Mouse (Mus musculus): Measurements from ENCODE around the gene Ghr. TPM values are rescaled to one million over a fixed set of nuclear protein-coding genes. Genes with fewer than 3 reads are reported as not detected.

Gene Ghr
- polyA plus RNA-seq, 1 experiment from 2014 or later: 29.1 TPM

DNA sequence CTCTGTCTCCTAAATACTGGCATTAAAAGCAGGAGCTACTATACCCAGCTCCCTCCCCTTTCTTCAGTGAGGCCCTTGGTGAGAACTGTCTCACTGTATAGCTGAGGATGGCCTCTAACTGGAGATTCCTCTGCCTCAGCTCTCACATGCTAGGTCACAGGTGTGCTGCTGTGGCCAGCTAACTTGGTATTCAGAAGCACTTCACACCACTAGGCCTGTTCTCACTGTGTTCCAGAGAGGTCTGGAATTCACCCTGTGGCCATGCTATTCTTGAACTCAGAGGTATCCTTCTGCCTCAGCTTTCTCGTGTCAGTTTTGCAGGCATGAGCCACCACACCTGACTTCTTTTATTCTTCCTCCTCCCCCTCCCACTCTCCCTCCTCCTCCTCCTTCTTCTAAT lies 310.1 kb downstream of the Ghr start:
- Histone ChIP-seq H3K27ac (replicated peaks; ENCODE audit: low read depth, low read length) (no peak overlapping the region), H3K9me3 (replicated peaks; ENCODE audit: control insufficient read depth, low read length) (no peaks in the 10 kb centered on the region), H3K27me3 (ENCODE audit: control insufficient read depth, insufficient read depth, low read length) (no peaks in the 10 kb centered on the region), H3K36me3 (replicated peaks; ENCODE audit: control insufficient read depth, insufficient read depth, low read depth, low read length) (no peaks in the 10 kb centered on the region), H3K4me1 (ENCODE audit: control insufficient read depth, insufficient read depth, low read length) (no peaks in the 10 kb centered on the region), H3K9ac (replicated peaks; ENCODE audit: low read length) (no peak overlapping the region), H3K4me2 (ENCODE audit: low read depth, low read length) (no peak overlapping the region), H3K4me3 (ENCODE audit: low read depth, low read length) (no peak overlapping the region)
- 78% methylated on average over 1 of the region's 1 CpGs for WGBS
- no peak for DNase-seq (ENCODE audit: low spot score)
- no peak for ATAC-seq (replicated peaks; ENCODE audit: insufficient number of reproducible peaks, low FRiP score, low TSS enrichment, low read depth)

DNA sequence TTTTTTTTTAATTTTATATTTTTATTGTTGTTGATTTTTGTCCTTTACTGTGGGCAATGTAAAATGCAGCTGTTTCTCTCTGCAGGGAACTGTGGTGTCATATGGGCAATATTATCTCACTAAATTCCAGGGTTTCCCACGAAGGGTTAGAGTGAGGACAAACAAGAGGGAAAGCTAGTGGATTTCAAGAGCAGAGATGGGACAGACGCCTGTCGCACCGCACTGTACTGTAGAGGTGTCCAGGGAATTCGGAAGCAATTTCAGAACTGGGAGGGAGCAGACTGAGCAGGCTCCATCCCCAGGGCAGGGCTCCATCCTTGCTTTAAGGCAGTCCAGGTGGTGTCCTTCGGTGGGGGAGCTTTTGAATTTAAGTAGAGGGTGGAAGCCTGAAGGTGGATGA lies 312.1 kb downstream of the Ghr start:
- H3K27me3 ChIP-seq (ENCODE audit: control insufficient read depth, insufficient read depth, low read length): no peaks in the 10 kb centered on the region
- H3K4me2 ChIP-seq (ENCODE audit: low read depth, low read length): no peak overlapping the region; the same call in 1 of the 2 replicates
- H3K9me3 ChIP-seq (replicated peaks; ENCODE audit: control insufficient read depth, low read length): no peaks in the 10 kb centered on the region
- 31% methylated on average over 6 of the region's 6 CpGs for WGBS
- ATAC-seq (replicated peaks; ENCODE audit: insufficient number of reproducible peaks, low FRiP score, low TSS enrichment, low read depth) (no peak), DNase-seq (ENCODE audit: low spot score) (peak; percentile 3)
- H3K4me3 ChIP-seq (ENCODE audit: low read depth, low read length): peak overlapping the region; percentile 12; the same call in 1 of the 2 replicates
- no peaks in the 10 kb centered on the region for H3K4me1 ChIP-seq (ENCODE audit: control insufficient read depth, insufficient read depth, low read length)
- H3K27ac ChIP-seq (replicated peaks; ENCODE audit: low read depth, low read length): no peak overlapping the region
- H3K36me3 ChIP-seq (replicated peaks; ENCODE audit: control insufficient read depth, insufficient read depth, low read depth, low read length): no peaks in the 10 kb centered on the region
- no peak overlapping the region for H3K9ac ChIP-seq (replicated peaks; ENCODE audit: low read length)

DNA sequence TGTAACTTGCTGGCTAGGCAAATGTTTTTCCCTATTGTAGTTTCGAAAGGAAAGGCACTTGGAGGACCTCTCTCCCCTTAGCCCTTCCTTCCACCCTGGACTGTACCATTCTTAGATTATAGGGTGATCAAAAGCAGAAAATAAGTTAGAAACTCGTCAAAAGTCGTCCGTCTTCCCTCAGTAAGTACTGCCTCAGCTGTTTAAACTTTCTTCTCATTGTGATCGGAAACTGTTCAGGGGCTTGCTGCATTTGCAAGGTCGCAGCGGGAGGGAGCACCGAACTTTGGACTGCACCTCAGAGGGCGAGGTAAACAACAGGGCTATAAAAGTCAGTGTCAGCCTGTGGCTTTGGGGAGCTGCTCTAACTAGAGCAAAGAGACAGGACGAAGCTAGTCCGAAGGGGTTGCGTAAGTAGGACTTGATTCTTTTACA lies 312.6 kb downstream of the Ghr start:
- H3K36me3 ChIP-seq (replicated peaks; ENCODE audit: control insufficient read depth, insufficient read depth, low read depth, low read length): no peaks in the 10 kb centered on the region
- ATAC-seq (replicated peaks; ENCODE audit: insufficient number of reproducible peaks, low FRiP score, low TSS enrichment, low read depth): peak; percentile 78
- peak overlapping the region; percentile 67 for H3K9ac ChIP-seq (replicated peaks; ENCODE audit: low read length)

DNA sequence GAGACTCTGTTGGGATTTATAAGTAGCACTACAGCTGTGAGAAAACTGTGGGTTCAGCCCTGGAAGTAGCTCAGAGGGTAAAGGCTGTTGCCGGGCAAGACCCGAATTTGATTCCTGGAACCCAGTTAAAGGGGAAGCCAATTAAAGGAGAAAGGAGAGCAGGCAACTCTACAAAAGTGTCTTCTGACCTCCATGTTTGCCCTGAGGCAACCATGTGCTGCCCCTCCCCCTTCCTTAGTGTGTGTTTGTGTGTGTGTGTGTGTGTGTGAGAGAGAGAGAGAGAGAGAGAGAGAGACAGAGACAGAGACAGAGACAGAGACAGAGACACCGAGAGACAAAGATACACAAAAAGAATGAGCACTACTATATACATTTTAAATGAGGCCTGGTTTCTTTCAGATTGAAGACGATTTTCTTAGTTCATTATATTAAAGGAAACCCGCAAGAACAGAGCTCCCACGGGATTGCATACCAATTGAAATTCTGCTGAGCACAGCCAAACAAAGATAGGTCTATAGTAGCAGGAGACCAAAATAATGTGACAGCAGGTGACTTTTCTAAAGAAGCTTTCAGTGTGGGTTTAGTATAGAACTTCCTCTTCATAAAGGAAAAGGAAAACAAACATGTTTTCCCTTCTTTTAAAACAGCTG lies 313.2 kb downstream of the Ghr start:
- H3K9ac ChIP-seq (replicated peaks; ENCODE audit: low read length): peak overlapping the region; percentile 67
- no peaks in the 10 kb centered on the region for H3K9me3 ChIP-seq (replicated peaks; ENCODE audit: control insufficient read depth, low read length)
- WGBS: 21% methylated on average over 6 of the region's 6 CpGs
- H3K4me2 ChIP-seq (ENCODE audit: low read depth, low read length): no peak overlapping the region
- no peaks in the 10 kb centered on the region for H3K4me1 ChIP-seq (ENCODE audit: control insufficient read depth, insufficient read depth, low read length)
- no peaks in the 10 kb centered on the region for H3K36me3 ChIP-seq (replicated peaks; ENCODE audit: control insufficient read depth, insufficient read depth, low read depth, low read length)
- no peaks in the 10 kb centered on the region for H3K27me3 ChIP-seq (ENCODE audit: control insufficient read depth, insufficient read depth, low read length)
- peak overlapping the region; percentile 67 for H3K27ac ChIP-seq (replicated peaks; ENCODE audit: low read depth, low read length)
- DNase-seq (ENCODE audit: low spot score) (peak; percentile 61), ATAC-seq (replicated peaks; ENCODE audit: insufficient number of reproducible peaks, low FRiP score, low TSS enrichment, low read depth) (peak; percentile 26; the same call in 1 of the 2 replicates)
- peak overlapping the region; percentile 27; the same call in 1 of the 2 replicates for H3K4me3 ChIP-seq (ENCODE audit: low read depth, low read length)

More for the DNA sequence above, 312.6 kb downstream of the Ghr start:
- Histone ChIP-seq H3K27me3 (ENCODE audit: control insufficient read depth, insufficient read depth, low read length) (no peaks in the 10 kb centered on the region), H3K27ac (replicated peaks; ENCODE audit: low read depth, low read length) (peak overlapping the region; percentile 54), H3K4me1 (ENCODE audit: control insufficient read depth, insufficient read depth, low read length) (no peaks in the 10 kb centered on the region), H3K9me3 (replicated peaks; ENCODE audit: control insufficient read depth, low read length) (no peaks in the 10 kb centered on the region), H3K4me2 (ENCODE audit: low read depth, low read length) (peak overlapping the region; percentile 34), H3K4me3 (ENCODE audit: low read depth, low read length) (peak overlapping the region; percentile 27)
- DNase-seq (ENCODE audit: low spot score): peak; percentile 66
- 2% methylated on average over 12 of the region's 12 CpGs for WGBS

DNA sequence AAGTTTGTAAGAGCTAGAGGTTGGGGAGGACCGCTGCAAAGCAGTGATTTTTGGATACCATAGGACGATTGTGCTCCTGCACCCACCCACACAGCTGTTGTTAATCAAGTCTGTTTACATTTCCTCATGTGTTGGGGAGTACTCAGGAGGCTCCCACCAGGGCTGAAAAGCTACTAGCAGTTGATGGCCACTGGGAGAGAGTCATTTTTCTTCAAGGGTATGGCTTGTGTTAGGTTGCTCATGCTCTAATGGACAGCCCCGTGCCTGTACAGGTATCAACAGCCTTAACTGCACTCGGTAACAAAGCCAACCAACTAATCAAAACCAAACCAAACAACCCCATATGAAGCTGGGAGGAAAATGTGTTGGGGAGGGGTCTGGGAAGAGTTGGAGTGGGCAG lies 313.8 kb downstream of the Ghr start:
- H3K27ac ChIP-seq (replicated peaks; ENCODE audit: low read depth, low read length): peak overlapping the region; percentile 67
- no peak overlapping the region for H3K4me2 ChIP-seq (ENCODE audit: low read depth, low read length)
- H3K4me1 ChIP-seq (ENCODE audit: control insufficient read depth, insufficient read depth, low read length): no peaks in the 10 kb centered on the region
- ATAC-seq (replicated peaks; ENCODE audit: insufficient number of reproducible peaks, low FRiP score, low TSS enrichment, low read depth) (peak; percentile 74), DNase-seq (ENCODE audit: low spot score) (peak; percentile 78)
- H3K27me3 ChIP-seq (ENCODE audit: control insufficient read depth, insufficient read depth, low read length): no peaks in the 10 kb centered on the region
- no peak overlapping the region for H3K9ac ChIP-seq (replicated peaks; ENCODE audit: low read length)
- no peaks in the 10 kb centered on the region for H3K36me3 ChIP-seq (replicated peaks; ENCODE audit: control insufficient read depth, insufficient read depth, low read depth, low read length)
- H3K9me3 ChIP-seq (replicated peaks; ENCODE audit: control insufficient read depth, low read length): no peaks in the 10 kb centered on the region
- H3K4me3 ChIP-seq (ENCODE audit: low read depth, low read length): no peak overlapping the region
- WGBS: 32% methylated on average over 4 of the region's 4 CpGs

DNA sequence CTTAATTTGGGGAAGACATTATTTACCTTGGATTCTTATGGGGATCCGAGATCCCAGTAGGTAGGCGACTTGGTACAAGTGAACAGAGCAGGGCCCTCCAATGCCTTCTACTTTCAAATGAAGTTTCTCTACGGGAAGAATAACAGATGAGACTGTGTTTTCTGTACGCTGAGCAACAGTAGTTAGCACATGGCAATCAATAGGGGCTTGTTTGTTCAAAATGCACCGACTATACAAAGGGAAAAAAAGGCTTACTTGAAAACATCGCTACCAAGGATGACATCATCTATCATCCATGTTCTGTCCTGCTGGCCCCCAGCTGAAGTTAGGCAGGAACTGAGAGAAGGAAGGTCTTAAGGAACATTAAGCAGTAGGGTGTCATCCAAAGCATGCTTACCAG lies 315.0 kb downstream of the Ghr start, which contains the start of gene Selenop:
Selenop (plus strand) TSS at position 301 of the 400 bp plus-strand sequence.
- H3K4me1 ChIP-seq (ENCODE audit: control insufficient read depth, insufficient read depth, low read length): no peaks in the 10 kb centered on the region
- H3K4me3 ChIP-seq (ENCODE audit: low read depth, low read length): no peak within 1 kb of the TSS
- 83% methylated on average over 6 of the region's 6 CpGs for WGBS
- no peak within 1 kb of the TSS for H3K4me2 ChIP-seq (ENCODE audit: low read depth, low read length)
- H3K36me3 ChIP-seq (replicated peaks; ENCODE audit: control insufficient read depth, insufficient read depth, low read depth, low read length): no peaks in the 10 kb centered on the region
- ATAC-seq (replicated peaks; ENCODE audit: insufficient number of reproducible peaks, low FRiP score, low TSS enrichment, low read depth): no peak
- no peaks in the 10 kb centered on the region for H3K27me3 ChIP-seq (ENCODE audit: control insufficient read depth, insufficient read depth, low read length)
- no peak within 1 kb of the TSS for H3K27ac ChIP-seq (replicated peaks; ENCODE audit: low read depth, low read length)
- no peak for DNase-seq (ENCODE audit: low spot score)
- no peak within 1 kb of the TSS for H3K9ac ChIP-seq (replicated peaks; ENCODE audit: low read length)
- no peaks in the 10 kb centered on the region for H3K9me3 ChIP-seq (replicated peaks; ENCODE audit: control insufficient read depth, low read length)

Data from embryonic facial prominence, embryonic 11.5 days (tissue).